Mouse (Mus musculus) right cerebral cortex, postnatal 14 days (tissue): Measurements from ENCODE around the gene Ess2.
A peak's percentile ranks its signal among the peaks of the same experiment; 100 is the strongest.

Experiments
- DNase-seq: peaks from one replicate; pipeline ENCODE4 v3.0.0; 2022

Gene Ess2

GRCm38 (mm10) chr16:17920586-17920985 lies 9.4 kb upstream of the Ess2 start:
- no peak for DNase-seq

- DNase-seq, result no peak
Observed at GRCm38 (mm10) chr16:17914307-17915249, 3.4 kb upstream of the Ess2 start, which contains the start of gene Gsc2. TSS of gene Gsc2 (minus strand) at chr16:17915059.

- DNase-seq, result no peak
Observed at GRCm38 (mm10) chr16:17898462-17898861, 12.7 kb downstream of the Ess2 start, which contains the start of the genes Dgcr2 and Tssk2. TSS of gene Dgcr2 (minus strand) at chr16:17898562. TSS of gene Tssk2 (plus strand) at chr16:17898637.

GRCm38 (mm10) chr16:17896091-17896490 lies 15.1 kb downstream of the Ess2 start:
- no peak for DNase-seq

- no peak for DNase-seq
Observed at GRCm38 (mm10) chr16:17893923-17894322, 17.2 kb downstream of the Ess2 start, which contains the start of gene Tssk1. TSS of gene Tssk1 (plus strand) at chr16:17894223.

GRCm38 (mm10) chr16:17892606-17893005 lies 18.5 kb downstream of the Ess2 start:
- no peak for DNase-seq

- peak; percentile 100 for DNase-seq
Observed at GRCm38 (mm10) chr16:17891567-17891959, 19.6 kb downstream of the Ess2 start, which contains the start of gene Gm20518. TSS of gene Gm20518 (minus strand) at chr16:17891671.

GRCm38 (mm10) chr16:17890917-17891566 lies 20.1 kb downstream of the Ess2 start:
- DNase-seq, result peak; percentile 67

GRCm38 (mm10) chr16:17890342-17890727 lies 20.8 kb downstream of the Ess2 start:
- no peak for DNase-seq

GRCm38 (mm10) chr16:17889689-17890341 lies 21.3 kb downstream of the Ess2 start:
- DNase-seq, result no peak

GRCm38 (mm10) chr16:17884116-17884515 lies 27.0 kb downstream of the Ess2 start:
- no peak for DNase-seq

- no peak for DNase-seq
Observed at GRCm38 (mm10) chr16:17882196-17882595, 29.0 kb downstream of the Ess2 start.

- no peak for DNase-seq
Observed at GRCm38 (mm10) chr16:17879571-17879970, 31.6 kb downstream of the Ess2 start.

GRCm38 (mm10) chr16:17876096-17876495 lies 35.1 kb downstream of the Ess2 start:
- DNase-seq, result no peak

GRCm38 (mm10) chr16:17875174-17875573 lies 36.0 kb downstream of the Ess2 start:
- no peak for DNase-seq

GRCm38 (mm10) chr16:17872995-17873394 lies 38.2 kb downstream of the Ess2 start:
- no peak for DNase-seq

- no peak for DNase-seq
Observed at GRCm38 (mm10) chr16:17871248-17871647, 39.9 kb downstream of the Ess2 start.

- no peak for DNase-seq
Observed at GRCm38 (mm10) chr16:17865770-17866169, 45.4 kb downstream of the Ess2 start.

- DNase-seq, result no peak
Observed at GRCm38 (mm10) chr16:17865293-17865692, 45.9 kb downstream of the Ess2 start.

- no peak for DNase-seq
Observed at GRCm38 (mm10) chr16:17858592-17858991, 52.6 kb downstream of the Ess2 start.

GRCm38 (mm10) chr16:17857157-17857556 lies 54.0 kb downstream of the Ess2 start:
- no peak for DNase-seq

- no peak for DNase-seq
Observed at GRCm38 (mm10) chr16:17853263-17853662, 57.9 kb downstream of the Ess2 start.

- no peak for DNase-seq
Observed at GRCm38 (mm10) chr16:17851860-17852259, 59.3 kb downstream of the Ess2 start.
